Comparison of ENCODE assay signal across 10 mouse cellular contexts in genomic region chr8:107411391-107411790, GRCm38 (mm10). TPM values are rescaled to one million over a fixed set of nuclear protein-coding genes. Genes with fewer than 3 reads are reported as not detected.
DNase-seq lines count a peak whose midpoint lies in the region; ATAC-seq and TF ChIP-seq lines count a peak whose summit lies in the region.
"Had no signal": no experiment of that assay in that cellular context is flagged by ENCODE, and none has a peak within 500 bp of the region (broad histone marks: within the 10 kb centered on the region; RNA-seq: fewer than 3 reads in every experiment).

No protein-coding gene starts in this region.

- DNase-seq in left cerebral cortex, adult 2 months (ENCODE audit: extremely low spot score in 1 of 2, low spot score in 2 of 2) = no peak
- DNase-seq in left cerebral cortex, postnatal 10 days (ENCODE audit: extremely low spot score in 1 of 2, low spot score in 2 of 2) = no peak
- no peak for DNase-seq in G1E (ENCODE audit: low spot score)
- peak; percentile 35 for DNase-seq in embryonic facial prominence, embryonic 10.5 days (ENCODE audit: low spot score)
- no peak for DNase-seq in cerebellum, postnatal 4 days (ENCODE audit: low spot score in 2 of 2)
- no peak for DNase-seq in layer of hippocampus, adult 8-10 months (ENCODE audit: low spot score in 2 of 2)
- DNase-seq in right cerebral cortex, postnatal 36 days (ENCODE audit: low spot score in 2 of 2) = no peak

- peak; percentile 12; the same call in 1 of the 2 replicates for ATAC-seq in G1E (ENCODE audit: extremely low read depth, insufficient number of reproducible peaks, low FRiP score, poor library complexity, severe bottlenecking)
- 0 out of 2 replicates have a peak, but pooled peaks have one; percentile 53 for ATAC-seq in megakaryocyte-erythroid progenitor cell, adult 5-6 weeks (replicated peaks; ENCODE audit: low FRiP score, low TSS enrichment, poor library complexity, severe bottlenecking)

- peak; percentile 61 for TF ChIP-seq CTCF in left cerebral cortex, adult 2 months (IDR thresholded peaks at IDR 0.05)
- TF ChIP-seq CTCF in G1E (IDR thresholded peaks at IDR 0.05; ENCODE audit: low read depth, low read length) = peak; percentile 60

- peaks cover 35% of the 10 kb centered on the region for H3K4me1 ChIP-seq in G1E (ENCODE audit: insufficient read depth, low read depth, low read length)
- H3K4me1 ChIP-seq in embryonic facial prominence, embryonic 10.5 days = 0 out of 2 replicates have a peak, but pooled peaks cover 3% of the 10 kb centered on the region
- H3K4me1 ChIP-seq: embryonic facial prominence, embryonic 12.5 days had no signal

- H3K27ac ChIP-seq in left cerebral cortex, adult 2 months = no peak overlapping the region
- H3K27ac ChIP-seq in embryonic facial prominence, embryonic 10.5 days (replicated peaks) = no peak overlapping the region
- H3K27ac ChIP-seq: embryonic facial prominence, embryonic 12.5 days; limb, embryonic 12.5 days had no signal

- no peaks in the 10 kb centered on the region for H3K27me3 ChIP-seq in G1E (ENCODE audit: insufficient read depth, low read length)
- no peaks in the 10 kb centered on the region for H3K27me3 ChIP-seq in embryonic facial prominence, embryonic 10.5 days (replicated peaks; ENCODE audit: low read depth, poor library complexity, severe bottlenecking)
- H3K27me3 ChIP-seq: embryonic facial prominence, embryonic 12.5 days; limb, embryonic 12.5 days had no signal

- H3K36me3 ChIP-seq in G1E (replicated peaks) = peaks cover 96% of the 10 kb centered on the region
- H3K36me3 ChIP-seq in embryonic facial prominence, embryonic 10.5 days (replicated peaks) = peaks cover 96% of the 10 kb centered on the region

- intact Hi-C loops in left cerebral cortex, adult 2 months (cut with DNase I) = no loop called here
- intact Hi-C loops in left cerebral cortex, postnatal 10 days (cut with DNase I) = no loop called here

- H3K9me3 ChIP-seq in G1E (replicated peaks) = no peaks in the 10 kb centered on the region
- no peaks in the 10 kb centered on the region for H3K9me3 ChIP-seq in embryonic facial prominence, embryonic 10.5 days
- H3K9me3 ChIP-seq: limb, embryonic 12.5 days had no signal

- WGBS in embryonic facial prominence, embryonic 10.5 days = 73% methylated on average over 4 of the region's 4 CpGs

- no peak overlapping the region for H3K4me3 ChIP-seq in left cerebral cortex, adult 2 months
- no peak overlapping the region for H3K4me3 ChIP-seq in G1E (ENCODE audit: low read depth, low read length)
- H3K4me3 ChIP-seq in embryonic facial prominence, embryonic 10.5 days = no peak overlapping the region
- H3K4me3 ChIP-seq: embryonic facial prominence, embryonic 12.5 days; limb, embryonic 12.5 days had no signal

RNA-seq across cellular contexts. Expression of gene Nqo1, which starts 8.4 kb away (rescaled TPM):
- 1 to 10 TPM; 3.7 to 4.2 TPM for total RNA-seq in left cerebral cortex, adult 2 months (2021)
- total RNA-seq in left cerebral cortex, postnatal 10 days (2021) = 1 to 10 TPM; 3.0 to 3.4 TPM
- total RNA-seq in G1E (2014; fragmentation: Nextera tagmentation) (3.2 and 5.6 TPM in 2 replicates), G1E (2017) (13.2 and 13.4 TPM in 2 replicates)
- polyA plus RNA-seq in G1E (2012) = 0.25 and 0.35 TPM in 2 replicates
- 6.7 and 7.8 TPM in 2 replicates for polyA plus RNA-seq in embryonic facial prominence, embryonic 10.5 days (2016; fragmentation: Nextera tagmentation; extraction: Ambion mirVana)
- total RNA-seq in megakaryocyte-erythroid progenitor cell, adult 5-6 weeks (2014; fragmentation: Nextera tagmentation) = 30.2 TPM in 2 replicates
- total RNA-seq in megakaryocyte-erythroid progenitor cell, adult 5-6 weeks (2017) = 18.4 and 30.4 TPM in 2 replicates
- total RNA-seq in layer of hippocampus, adult 8-10 months (2022) = 1 to 10 TPM; 6.0 to 7.1 (median 6.2) TPM

RNA-seq across cellular contexts. Expression of gene Nob1, which starts 13.5 kb away (rescaled TPM):
- total RNA-seq in left cerebral cortex, adult 2 months (2021) = 10 to 100 TPM; 39.4 to 40.6 TPM
- total RNA-seq in left cerebral cortex, postnatal 10 days (2021) = 10 to 100 TPM; 32.7 to 38.0 TPM
- total RNA-seq in G1E (2014; fragmentation: Nextera tagmentation) = 58.9 and 59.1 TPM in 2 replicates
- 37.3 and 46.0 TPM in 2 replicates for total RNA-seq in G1E (2017)
- 57.2 and 76.6 TPM in 2 replicates for polyA plus RNA-seq in G1E (2012)
- 104 and 106 TPM in 2 replicates for polyA plus RNA-seq in embryonic facial prominence, embryonic 10.5 days (2016; fragmentation: Nextera tagmentation; extraction: Ambion mirVana)
- total RNA-seq in megakaryocyte-erythroid progenitor cell, adult 5-6 weeks (2014; fragmentation: Nextera tagmentation) = 78.1 and 79.8 TPM in 2 replicates
- total RNA-seq in megakaryocyte-erythroid progenitor cell, adult 5-6 weeks (2017) = 46.1 and 50.2 TPM in 2 replicates
- total RNA-seq in layer of hippocampus, adult 8-10 months (2022) = 10 to 100 TPM; 39.1 to 46.4 (median 40.8) TPM

RNA-seq across cellular contexts. Expression of gene Wwp2, which starts 24.8 kb away (rescaled TPM):
- total RNA-seq in left cerebral cortex, adult 2 months (2021) = 10 to 100 TPM; 34.4 to 39.3 TPM
- 10 to 100 TPM; 34.8 to 36.1 TPM for total RNA-seq in left cerebral cortex, postnatal 10 days (2021)
- total RNA-seq in G1E (2014; fragmentation: Nextera tagmentation) (65.9 and 77.5 TPM in 2 replicates), G1E (2017) (62.3 and 71.4 TPM in 2 replicates)
- 42.7 and 45.7 TPM in 2 replicates for polyA plus RNA-seq in G1E (2012)
- 62.2 and 67.5 TPM in 2 replicates for polyA plus RNA-seq in embryonic facial prominence, embryonic 10.5 days (2016; fragmentation: Nextera tagmentation; extraction: Ambion mirVana)
- 39.4 and 53.2 TPM in 2 replicates for total RNA-seq in megakaryocyte-erythroid progenitor cell, adult 5-6 weeks (2014; fragmentation: Nextera tagmentation)
- 33.3 and 57.3 TPM in 2 replicates for total RNA-seq in megakaryocyte-erythroid progenitor cell, adult 5-6 weeks (2017)
- total RNA-seq in layer of hippocampus, adult 8-10 months (2022) = 10 to 100 TPM; 35.1 to 43.2 (median 41.4) TPM
